Mouse (Mus musculus) intestine, embryonic 16.5 days (tissue): ENCODE results near the gene Slc41a2. TPM values are rescaled to one million over a fixed set of nuclear protein-coding genes. Genes with fewer than 3 reads are reported as not detected.

Experiments
- ATAC-seq: fragments of 200-750 bp; cut with Nextera tagmentation; 2 replicates; pipeline ENCODE4 v1.8.0; 2017; ENCODE audit warnings: moderate TSS enrichment, moderate library complexity
- H3K27ac ChIP-seq: fragments of 300-500 bp; sonication (generic); 2 replicates; pipeline ENCODE4 v1.5.1; 2014; ENCODE audit warnings: mild to moderate bottlenecking, low read length
- H3K27me3 ChIP-seq: fragments of 300-500 bp; sonication (generic); replicated peaks from 2 replicates; pipeline ENCODE4 v1.6.1; 2014; ENCODE audit warnings: low read length, control low read depth, mixed read lengths; ENCODE audit not compliant: control insufficient read depth, insufficient read depth
- H3K36me3 ChIP-seq: fragments of 300-500 bp; sonication (generic); 2 replicates; pipeline ENCODE4 v1.6.1; 2014; ENCODE audit warnings: low read length, control low read depth; ENCODE audit not compliant: control insufficient read depth, insufficient read depth
- H3K4me1 ChIP-seq: fragments of 300-500 bp; sonication (generic); 2 replicates; pipeline ENCODE4 v1.6.1; 2014; ENCODE audit warnings: low read length, control low read depth, mixed read lengths; ENCODE audit not compliant: control insufficient read depth, insufficient read depth
- H3K4me2 ChIP-seq: fragments of 300-500 bp; sonication (generic); 2 replicates; pipeline ENCODE4 v1.6.1; 2014; ENCODE audit warnings: low read depth, low read length, control low read depth
- H3K4me3 ChIP-seq: fragments of 300-500 bp; sonication (generic); 2 replicates; pipeline ENCODE4 v1.5.1; 2014; ENCODE audit warnings: mild to moderate bottlenecking, low read length
- H3K9ac ChIP-seq: fragments of 300-500 bp; sonication (generic); 2 replicates; pipeline ENCODE4 v1.6.1; 2014; ENCODE audit warnings: low read depth, low read length
- H3K9me3 ChIP-seq: fragments of 300-500 bp; sonication (generic); 2 replicates; pipeline ENCODE4 v1.6.1; 2016; ENCODE audit warnings: low read length, control low read depth; ENCODE audit not compliant: control insufficient read depth
- WGBS: fragments of 180-500 bp; shearing (Covaris S2); extraction: QIAGEN DNeasy Blood & Tissue Kit; methylation state at CpG from one replicate; pipeline ENCODE4 v1.1.7; 2014; 5-methylcytosine and 5-hydroxymethylcytosine counted together
- polyA plus RNA-seq: library from polyadenylated mRNA; unstranded; fragments of >200 nt; fragmentation: Nextera tagmentation; extraction: Ambion mirVana; gene quantifications from 2 replicates; pipeline ENCODE4 v1.2.1, GENCODE M21; 2015

Gene Slc41a2
- 0.71 and 1.2 TPM in 2 replicates for polyA plus RNA-seq

DNA sequence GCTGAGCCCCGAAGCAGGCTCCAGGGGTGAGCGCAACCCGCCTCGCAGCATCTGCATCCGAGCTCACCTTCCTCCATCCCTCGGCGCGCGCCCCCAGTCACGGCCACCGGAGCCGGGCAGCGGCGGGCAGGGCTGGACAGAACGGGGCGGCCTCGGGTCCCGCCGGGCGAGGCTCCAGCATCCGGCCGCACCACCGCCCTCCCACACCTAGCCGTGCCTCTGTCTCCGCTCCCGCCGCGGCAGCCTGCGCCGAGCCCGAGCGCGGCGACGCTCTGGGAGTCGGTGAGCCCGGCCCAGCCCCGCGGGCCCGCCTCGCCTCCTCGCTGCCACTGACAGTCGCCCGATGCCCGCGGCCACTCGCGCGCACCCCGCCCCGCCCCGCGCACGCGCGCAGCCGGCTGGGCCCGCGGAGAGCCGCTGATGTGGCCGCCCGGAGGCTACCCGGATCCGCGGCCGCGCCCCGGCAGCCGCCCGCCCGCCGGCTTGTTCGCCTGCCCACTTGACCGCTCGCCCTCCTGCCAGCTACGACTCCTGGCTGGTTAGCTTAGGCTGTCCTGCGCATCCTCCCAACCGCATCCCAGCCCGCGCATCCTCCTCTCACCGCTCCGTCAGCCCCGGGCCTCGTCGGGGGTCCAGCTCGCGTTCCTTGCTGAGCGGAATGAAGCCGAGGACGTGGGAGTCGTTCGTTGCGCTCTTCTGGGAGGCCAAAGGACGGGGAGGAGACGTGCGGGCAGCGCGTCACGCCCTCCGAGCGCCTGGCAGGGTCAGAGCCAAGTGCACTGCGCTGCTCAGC, at the start of gene Slc41a2:
Gene Slc41a2, minus strand, starts transcription at position 724 of the 793 bp plus-strand sequence.
- Histone ChIP-seq H3K4me2 (peak within 1 kb of the TSS; percentile 99), H3K9ac (peak within 1 kb of the TSS; percentile 68), H3K27me3 (peaks cover 22% of the 10 kb centered on the region), H3K4me1 (peaks cover 8% of the 10 kb centered on the region), H3K36me3 (no peaks in the 10 kb centered on the region), H3K9me3 (no peaks in the 10 kb centered on the region), H3K27ac (no peak within 1 kb of the TSS), H3K4me3 (peak within 1 kb of the TSS; percentile 62)
- WGBS: under 1% methylated on average over 99 of the region's 102 CpGs
- peak; percentile 90 for ATAC-seq

- Histone ChIP-seq H3K4me3 (no peak overlapping the region), H3K36me3 (0 out of 2 replicates have a peak, but pooled peaks cover 6% of the 10 kb centered on the region), H3K9ac (no peak overlapping the region), H3K27me3 (no peaks in the 10 kb centered on the region), H3K4me2 (no peak overlapping the region), H3K4me1 (no peaks in the 10 kb centered on the region), H3K27ac (no peak overlapping the region), H3K9me3 (no peaks in the 10 kb centered on the region)
- ATAC-seq: no peak
- 94% methylated on average over 7 of the region's 7 CpGs for WGBS
Measured at GRCm38 (mm10) chr10:83385330-83385910, 47.7 kb upstream of the Slc41a2 start.

DNA sequence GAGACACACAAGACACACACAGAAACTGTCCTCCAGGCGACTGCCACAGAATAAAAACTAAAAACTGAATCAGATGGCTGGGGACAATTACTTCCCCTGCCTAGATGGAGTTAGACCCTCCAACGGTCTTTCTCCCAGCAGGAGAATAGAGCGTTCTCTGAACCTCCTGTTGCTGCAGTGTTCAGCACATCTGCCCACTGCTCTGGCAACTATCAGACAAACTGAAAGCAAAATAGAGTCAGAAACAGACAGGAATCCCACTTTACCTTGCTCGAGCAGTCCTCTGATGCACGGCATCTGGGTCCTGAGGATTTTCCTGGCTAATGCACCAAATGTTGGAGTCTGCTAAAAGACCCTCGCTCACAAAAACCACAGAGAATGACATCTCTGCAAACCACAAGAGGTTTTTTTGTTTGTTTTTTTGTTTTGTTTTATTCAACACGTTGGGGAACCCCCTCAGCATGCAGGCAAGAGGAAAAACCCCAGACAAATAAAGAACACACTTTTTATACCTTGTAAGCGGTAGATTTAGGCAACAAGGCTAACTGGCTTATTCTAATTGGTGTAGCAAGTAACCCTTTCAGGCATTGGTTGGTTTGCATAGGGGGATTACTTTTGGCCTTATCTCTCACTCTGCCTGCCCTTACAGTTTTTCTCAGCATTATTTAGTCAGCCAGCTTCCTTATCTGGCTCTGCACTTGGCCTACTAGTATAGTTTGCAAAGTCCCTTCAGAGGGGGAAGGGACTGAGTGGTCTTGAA, 47.0 kb upstream of the Slc41a2 start:
- WGBS: 89% methylated on average over 8 of the region's 8 CpGs
- H3K27me3 ChIP-seq: no peaks in the 10 kb centered on the region
- H3K4me3 ChIP-seq: no peak overlapping the region
- ATAC-seq: no peak
- no peak overlapping the region for H3K27ac ChIP-seq
- no peak overlapping the region for H3K4me2 ChIP-seq
- 0 out of 2 replicates have a peak, but pooled peaks cover 6% of the 10 kb centered on the region for H3K36me3 ChIP-seq
- no peak overlapping the region for H3K9ac ChIP-seq
- no peaks in the 10 kb centered on the region for H3K4me1 ChIP-seq
- H3K9me3 ChIP-seq: no peaks in the 10 kb centered on the region

- H3K4me1 ChIP-seq: no peaks in the 10 kb centered on the region
- H3K9ac ChIP-seq: no peak overlapping the region
- H3K9me3 ChIP-seq: no peaks in the 10 kb centered on the region
- 89% methylated on average over 13 of the region's 13 CpGs for WGBS
- H3K36me3 ChIP-seq: 0 out of 2 replicates have a peak, but pooled peaks cover 6% of the 10 kb centered on the region
- H3K27me3 ChIP-seq: no peaks in the 10 kb centered on the region
- H3K27ac ChIP-seq: no peak overlapping the region
- H3K4me2 ChIP-seq: no peak overlapping the region
- no peak for ATAC-seq
- no peak overlapping the region for H3K4me3 ChIP-seq
Measured at GRCm38 (mm10) chr10:83383863-83384262, 46.2 kb upstream of the Slc41a2 start.

- no peak overlapping the region for H3K9ac ChIP-seq
- no peak overlapping the region for H3K4me2 ChIP-seq
- H3K36me3 ChIP-seq: 0 out of 2 replicates have a peak, but pooled peaks cover 6% of the 10 kb centered on the region
- no peak for ATAC-seq
- no peaks in the 10 kb centered on the region for H3K4me1 ChIP-seq
- H3K27me3 ChIP-seq: no peaks in the 10 kb centered on the region
- no peak overlapping the region for H3K27ac ChIP-seq
- WGBS: 63% methylated on average over 2 of the region's 2 CpGs
- H3K9me3 ChIP-seq: no peaks in the 10 kb centered on the region
- no peak overlapping the region for H3K4me3 ChIP-seq
Measured at GRCm38 (mm10) chr10:83382988-83383387, 45.3 kb upstream of the Slc41a2 start.

DNA sequence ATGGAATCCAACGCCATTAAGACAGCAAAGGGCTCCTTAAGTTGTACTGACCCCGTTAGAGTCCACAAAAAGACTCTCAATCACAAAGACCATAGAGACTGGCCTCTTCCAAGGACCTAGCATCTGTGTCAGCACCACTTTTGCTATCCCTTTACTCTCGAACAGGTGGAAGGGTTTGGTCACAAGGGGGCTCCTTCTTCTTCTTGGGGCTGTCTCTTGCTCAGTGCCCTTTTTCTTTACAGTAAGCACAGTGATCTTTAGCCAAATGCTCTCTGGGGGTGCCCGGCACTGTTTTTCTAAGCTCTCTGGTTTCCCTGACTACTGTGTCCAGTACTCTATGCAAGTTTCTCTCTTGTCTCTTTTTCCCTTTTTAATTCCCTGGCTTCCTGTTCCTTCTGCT, 44.8 kb upstream of the Slc41a2 start:
- Histone ChIP-seq H3K4me3 (no peak overlapping the region), H3K9ac (no peak overlapping the region), H3K36me3 (0 out of 2 replicates have a peak, but pooled peaks cover 6% of the 10 kb centered on the region), H3K4me1 (no peaks in the 10 kb centered on the region), H3K9me3 (no peaks in the 10 kb centered on the region), H3K4me2 (no peak overlapping the region), H3K27me3 (no peaks in the 10 kb centered on the region), H3K27ac (no peak overlapping the region)
- 82% methylated on average over 4 of the region's 4 CpGs for whole genome bisulfite sequencing
- ATAC-seq: no peak

- Histone ChIP-seq H3K36me3 (0 out of 2 replicates have a peak, but pooled peaks cover 6% of the 10 kb centered on the region), H3K4me2 (no peak overlapping the region), H3K9ac (no peak overlapping the region), H3K27ac (no peak overlapping the region), H3K27me3 (no peaks in the 10 kb centered on the region), H3K9me3 (no peaks in the 10 kb centered on the region), H3K4me1 (no peaks in the 10 kb centered on the region), H3K4me3 (no peak overlapping the region)
- WGBS: 89% methylated on average over 2 of the region's 2 CpGs
- no peak for ATAC-seq
Measured at GRCm38 (mm10) chr10:83380501-83380900, 42.8 kb upstream of the Slc41a2 start.

GRCm38 (mm10) chr10:83378083-83378833, 40.6 kb upstream of the Slc41a2 start:
- WGBS: 72% methylated on average over 9 of the region's 9 CpGs
- Histone ChIP-seq H3K4me1 (no peaks in the 10 kb centered on the region; the same call in 1 of the 2 replicates), H3K9me3 (no peaks in the 10 kb centered on the region), H3K9ac (no peak overlapping the region), H3K4me3 (no peak overlapping the region), H3K36me3 (no peaks in the 10 kb centered on the region), H3K4me2 (no peak overlapping the region), H3K27me3 (no peaks in the 10 kb centered on the region), H3K27ac (no peak overlapping the region)
- ATAC-seq: peak; percentile 33; the same call in 1 of the 2 replicates
